Mouse (Mus musculus): ENCODE measurements around the gene Ifng. TPM values are rescaled to one million over a fixed set of nuclear protein-coding genes. Genes with fewer than 3 reads are reported as not detected.

Gene Ifng
- polyA plus RNA-seq, 1 experiment from 2014 or later, result not detected

DNA sequence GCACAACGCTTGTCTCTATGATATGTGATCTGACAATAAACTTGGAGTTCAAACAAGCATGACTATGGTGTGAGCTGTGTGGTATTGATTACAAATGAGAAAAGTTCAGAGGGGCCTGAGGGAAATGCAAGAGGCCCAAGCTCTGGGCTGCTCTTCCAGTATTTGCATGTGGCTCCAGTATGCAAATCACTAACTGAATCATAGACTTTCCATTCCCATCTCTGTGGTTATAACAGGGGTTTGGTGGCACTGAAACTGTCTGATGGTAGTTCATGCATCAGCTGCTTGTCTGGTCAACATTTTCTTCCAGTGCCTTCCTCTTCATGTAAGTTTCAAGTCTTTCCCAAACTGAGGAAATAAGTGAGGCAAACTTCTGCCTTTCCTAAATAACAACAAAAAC, 54.5 kb downstream of the Ifng start:
- H3K4me1 ChIP-seq, result no peaks in the 10 kb centered on the region
- H3K9me3 ChIP-seq, result no peaks in the 10 kb centered on the region
- H3K36me3 ChIP-seq, result no peaks in the 10 kb centered on the region
- H3K4me3 ChIP-seq (replicated peaks), result no peak overlapping the region
- H3K27me3 ChIP-seq (replicated peaks), result no peaks in the 10 kb centered on the region
- no peak overlapping the region for H3K27ac ChIP-seq
- WGBS, result 61% methylated on average over 1 of the region's 1 CpGs
- H3K9ac ChIP-seq, result no peak overlapping the region
- H3K4me2 ChIP-seq, result no peak overlapping the region
- no peak for ATAC-seq (ENCODE audit: insufficient read depth, low FRiP score, low read depth)

Other genes with a start within 250 kb of the Ifng start
- gene Il22, start 236.1 kb upstream of the Ifng start, polyA plus RNA-seq (2015; fragmentation: Nextera tagmentation; extraction: Ambion mirVana), result not detected in 2 replicates
- gene Gm32717, start 200.3 kb upstream of the Ifng start, polyA plus RNA-seq (2015; fragmentation: Nextera tagmentation; extraction: Ambion mirVana), result 0.13 TPM in 1 of 2 replicates, not detected in the other
- gene Gm32802, start 182.4 kb upstream of the Ifng start, polyA plus RNA-seq (2015; fragmentation: Nextera tagmentation; extraction: Ambion mirVana), result 0.13 TPM in 1 of 2 replicates, not detected in the other
- gene Iltifb, start 146.0 kb upstream of the Ifng start, polyA plus RNA-seq (2015; fragmentation: Nextera tagmentation; extraction: Ambion mirVana), result not detected in 2 replicates
- 0.05 TPM in 1 of 2 replicates, not detected in the other for gene Gm9040, start 114.1 kb upstream of the Ifng start, polyA plus RNA-seq (2015; fragmentation: Nextera tagmentation; extraction: Ambion mirVana)
- 0.05 TPM in 1 of 2 replicates, not detected in the other for gene Gm9044, start 108.6 kb upstream of the Ifng start, polyA plus RNA-seq (2015; fragmentation: Nextera tagmentation; extraction: Ambion mirVana)
- gene Gm9045, start 103.2 kb upstream of the Ifng start, polyA plus RNA-seq (2015; fragmentation: Nextera tagmentation; extraction: Ambion mirVana), result 0.09 and 0.30 TPM in 2 replicates
- gene Gm9046, start 97.8 kb upstream of the Ifng start, polyA plus RNA-seq (2015; fragmentation: Nextera tagmentation; extraction: Ambion mirVana), result not detected in 2 replicates
- 0.05 TPM in 1 of 2 replicates, not detected in the other for gene Gm9048, start 92.4 kb upstream of the Ifng start, polyA plus RNA-seq (2015; fragmentation: Nextera tagmentation; extraction: Ambion mirVana)
- gene Gm9049, start 86.9 kb upstream of the Ifng start, polyA plus RNA-seq (2015; fragmentation: Nextera tagmentation; extraction: Ambion mirVana), result 0.09 and 0.30 TPM in 2 replicates